8 mouse cellular contexts compared by ENCODE assay signal in genomic region chr19:4300852-4301734, GRCm38 (mm10). TPM values are rescaled to one million over a fixed set of nuclear protein-coding genes. Genes with fewer than 3 reads are reported as not detected.
DNase-seq lines count a peak whose midpoint lies in the region; ATAC-seq and TF ChIP-seq lines count a peak whose summit lies in the region.

No protein-coding gene starts in this region.

- no peak for ATAC-seq in kidney, embryonic 16.5 days (ENCODE audit: low FRiP score, low TSS enrichment)
- ATAC-seq in embryonic facial prominence, embryonic 12.5 days (ENCODE audit: insufficient number of reproducible peaks, insufficient read depth, low FRiP score, low TSS enrichment), result no peak
- ATAC-seq in intestine, embryonic 14.5 days (replicated peaks; ENCODE audit: low FRiP score, low TSS enrichment, low read depth), result no peak
- ATAC-seq in neural tube, embryonic 14.5 days (ENCODE audit: low read depth), result no peak

- TF ChIP-seq CTCF in kidney, adult 2 months (conservative IDR thresholded peaks at IDR 0.05; ENCODE audit: insufficient read depth, insufficient read length, low read depth, low read length), result no peak

- H3K36me3 ChIP-seq in kidney, embryonic 16.5 days (ENCODE audit: insufficient read depth, low read length), result no peaks in the 10 kb centered on the region
- H3K36me3 ChIP-seq in kidney, adult 2 months (ENCODE audit: control insufficient read depth, insufficient read depth, low read length), result no peaks in the 10 kb centered on the region
- no peaks in the 10 kb centered on the region for H3K36me3 ChIP-seq in embryonic facial prominence, embryonic 12.5 days
- H3K36me3 ChIP-seq in intestine, embryonic 14.5 days (ENCODE audit: control insufficient read depth, insufficient read depth, low read length), result no peaks in the 10 kb centered on the region
- no peaks in the 10 kb centered on the region for H3K36me3 ChIP-seq in neural tube, embryonic 14.5 days (ENCODE audit: control insufficient read depth, insufficient read depth, low read length)

- peak overlapping the region; percentile 47 for H3K4me2 ChIP-seq in kidney, embryonic 16.5 days (replicated peaks; ENCODE audit: low read depth, low read length)
- H3K4me2 ChIP-seq in embryonic facial prominence, embryonic 12.5 days (replicated peaks), result peak overlapping the region; percentile 45
- peak overlapping the region; percentile 54 for H3K4me2 ChIP-seq in intestine, embryonic 14.5 days (ENCODE audit: low read length)
- peak overlapping the region; percentile 32; the same call in 1 of the 2 replicates for H3K4me2 ChIP-seq in neural tube, embryonic 14.5 days (ENCODE audit: low read depth, low read length)

- H3K9ac ChIP-seq in kidney, embryonic 16.5 days (replicated peaks; ENCODE audit: low read length), result 0 out of 2 replicates have a peak overlapping the region, but pooled peaks have one; percentile 50
- H3K9ac ChIP-seq in embryonic facial prominence, embryonic 12.5 days, result no peak overlapping the region
- no peak overlapping the region for H3K9ac ChIP-seq in intestine, embryonic 14.5 days (ENCODE audit: low read length)
- H3K9ac ChIP-seq in neural tube, embryonic 14.5 days (replicated peaks; ENCODE audit: low read depth, low read length), result no peak overlapping the region

- 0 out of 2 replicates have a peak overlapping the region, but pooled peaks have one; percentile 28 for H3K4me3 ChIP-seq in kidney, embryonic 16.5 days (ENCODE audit: low read length)
- no peak overlapping the region for H3K4me3 ChIP-seq in kidney, adult 2 months (ENCODE audit: insufficient read depth, low read depth, low read length)
- H3K4me3 ChIP-seq in embryonic facial prominence, embryonic 12.5 days, result no peak overlapping the region
- H3K4me3 ChIP-seq in intestine, embryonic 14.5 days (ENCODE audit: low read depth, low read length), result no peak overlapping the region
- H3K4me3 ChIP-seq in neural tube, embryonic 14.5 days (ENCODE audit: low read depth, low read length), result peak overlapping the region; percentile 5; the same call in 1 of the 2 replicates

- no peaks in the 10 kb centered on the region for H3K9me3 ChIP-seq in kidney, embryonic 16.5 days (ENCODE audit: low read length)
- no peaks in the 10 kb centered on the region for H3K9me3 ChIP-seq in embryonic facial prominence, embryonic 12.5 days
- no peaks in the 10 kb centered on the region for H3K9me3 ChIP-seq in intestine, embryonic 14.5 days (ENCODE audit: control insufficient read depth, low read length)
- no peaks in the 10 kb centered on the region for H3K9me3 ChIP-seq in neural tube, embryonic 14.5 days (ENCODE audit: control insufficient read depth, low read length)

- peak overlapping the region; percentile 70 for H3K27ac ChIP-seq in kidney, embryonic 16.5 days (ENCODE audit: low read length)
- H3K27ac ChIP-seq in kidney, adult 2 months (ENCODE audit: insufficient read depth, low read depth, low read length), result no peak overlapping the region
- peak overlapping the region; percentile 82 for H3K27ac ChIP-seq in embryonic facial prominence, embryonic 12.5 days
- peak overlapping the region; percentile 75 for H3K27ac ChIP-seq in intestine, embryonic 14.5 days (ENCODE audit: low read depth)
- peak overlapping the region; percentile 69 for H3K27ac ChIP-seq in neural tube, embryonic 14.5 days (ENCODE audit: low read depth, low read length)

- no peak for TF ChIP-seq POLR2A in kidney, adult 2 months (IDR thresholded peaks at IDR 0.05; ENCODE audit: low read depth, low read length)

- 63% methylated on average over 11 of the region's 11 CpGs for WGBS in kidney, embryonic 16.5 days
- 59% methylated on average over 11 of the region's 11 CpGs for WGBS in kidney, adult 2 months
- 67% methylated on average over 11 of the region's 11 CpGs for WGBS in embryonic facial prominence, embryonic 12.5 days
- WGBS in intestine, embryonic 14.5 days, result 57% methylated on average over 11 of the region's 11 CpGs
- WGBS in neural tube, embryonic 14.5 days, result 63% methylated on average over 11 of the region's 11 CpGs

- H3K27me3 ChIP-seq in kidney, embryonic 16.5 days (ENCODE audit: insufficient read depth, low read length), result no peaks in the 10 kb centered on the region
- no peaks in the 10 kb centered on the region for H3K27me3 ChIP-seq in kidney, adult 2 months (replicated peaks; ENCODE audit: control insufficient read depth, insufficient read depth, low read length)
- H3K27me3 ChIP-seq in embryonic facial prominence, embryonic 12.5 days, result no peaks in the 10 kb centered on the region
- no peaks in the 10 kb centered on the region for H3K27me3 ChIP-seq in intestine, embryonic 14.5 days (replicated peaks; ENCODE audit: control insufficient read depth, insufficient read depth, low read length)
- H3K27me3 ChIP-seq in neural tube, embryonic 14.5 days (ENCODE audit: control insufficient read depth, insufficient read depth, low read length), result no peaks in the 10 kb centered on the region

- DNase-seq in kidney, adult 2 months, result no peak
- DNase-seq in intestine, embryonic 14.5 days (ENCODE audit: low spot score), result no peak
- DNase-seq in kidney, postnatal 14 days, result no peak
- no peak for DNase-seq in embryo, embryonic 9.5 days (ENCODE audit: extremely low spot score)
- no peak for DNase-seq in left cerebral cortex, adult 11 months (ENCODE audit: low spot score)

- peaks cover 62% of the 10 kb centered on the region for H3K4me1 ChIP-seq in kidney, embryonic 16.5 days (ENCODE audit: insufficient read depth, low read length)
- H3K4me1 ChIP-seq in kidney, adult 2 months (ENCODE audit: control insufficient read depth, insufficient read depth, low read length), result peaks cover 52% of the 10 kb centered on the region
- H3K4me1 ChIP-seq in embryonic facial prominence, embryonic 12.5 days, result peaks cover 60% of the 10 kb centered on the region
- peaks cover 57% of the 10 kb centered on the region for H3K4me1 ChIP-seq in intestine, embryonic 14.5 days (replicated peaks; ENCODE audit: control insufficient read depth, insufficient read depth, low read length)
- H3K4me1 ChIP-seq in neural tube, embryonic 14.5 days (ENCODE audit: control insufficient read depth, insufficient read depth, low read length), result peaks cover 50% of the 10 kb centered on the region

RNA-seq across cellular contexts. Expression of gene Grk2, which starts 4.9 kb away (rescaled TPM):
- 15.9 and 20.0 TPM in 2 replicates for polyA plus RNA-seq in kidney, embryonic 16.5 days (2015; fragmentation: Nextera tagmentation; extraction: Ambion mirVana)
- 56.7 and 60.3 TPM in 2 replicates for polyA plus RNA-seq in kidney, adult 2 months (2012; rRNA removed)
- polyA plus RNA-seq in embryonic facial prominence, embryonic 12.5 days (2016; fragmentation: Nextera tagmentation; extraction: Ambion mirVana), result 15.0 and 19.0 TPM in 2 replicates
- polyA plus RNA-seq in intestine, embryonic 14.5 days (2014; fragmentation: Nextera tagmentation; extraction: Ambion mirVana), result 19.2 and 21.9 TPM in 2 replicates
- 33.0 and 34.3 TPM in 2 replicates for polyA plus RNA-seq in neural tube, embryonic 14.5 days (2014; fragmentation: Nextera tagmentation; extraction: Ambion mirVana)

RNA-seq across cellular contexts. Expression of gene Ankrd13d, which starts 18.2 kb away (rescaled TPM):
- polyA plus RNA-seq in kidney, embryonic 16.5 days (2015; fragmentation: Nextera tagmentation; extraction: Ambion mirVana), result 7.4 and 9.0 TPM in 2 replicates
- polyA plus RNA-seq in kidney, adult 2 months (2012; rRNA removed), result 4.2 and 5.1 TPM in 2 replicates
- polyA plus RNA-seq in embryonic facial prominence, embryonic 12.5 days (2016; fragmentation: Nextera tagmentation; extraction: Ambion mirVana), result 11.0 and 13.4 TPM in 2 replicates
- polyA plus RNA-seq in intestine, embryonic 14.5 days (2014; fragmentation: Nextera tagmentation; extraction: Ambion mirVana), result 6.4 and 7.8 TPM in 2 replicates
- polyA plus RNA-seq in neural tube, embryonic 14.5 days (2014; fragmentation: Nextera tagmentation; extraction: Ambion mirVana), result 50.7 and 62.9 TPM in 2 replicates

RNA-seq across cellular contexts. Expression of gene Ssh3, which starts 32.1 kb away (rescaled TPM):
- 22.9 and 24.3 TPM in 2 replicates for polyA plus RNA-seq in kidney, embryonic 16.5 days (2015; fragmentation: Nextera tagmentation; extraction: Ambion mirVana)
- 39.0 and 61.4 TPM in 2 replicates for polyA plus RNA-seq in kidney, adult 2 months (2012; rRNA removed)
- polyA plus RNA-seq in embryonic facial prominence, embryonic 12.5 days (2016; fragmentation: Nextera tagmentation; extraction: Ambion mirVana), result 11.1 and 11.5 TPM in 2 replicates
- 21.7 and 25.4 TPM in 2 replicates for polyA plus RNA-seq in intestine, embryonic 14.5 days (2014; fragmentation: Nextera tagmentation; extraction: Ambion mirVana)
- polyA plus RNA-seq in neural tube, embryonic 14.5 days (2014; fragmentation: Nextera tagmentation; extraction: Ambion mirVana), result 12.2 and 14.0 TPM in 2 replicates

Comparison
In these comparisons a context has a peak if more than half of its experiments do, and no peak if none do; other contexts are left out.
1. H3K4me3 ChIP-seq: peak in kidney, embryonic 16.5 days (single experiment) and neural tube, embryonic 14.5 days (single experiment); none in kidney, adult 2 months (single experiment), embryonic facial prominence, embryonic 12.5 days (single experiment) and intestine, embryonic 14.5 days (single experiment).
2. Peak in every context shown above with its lines, with median percentiles within 50 percentile points of each other: H3K4me2 ChIP-seq.